Mouse (Mus musculus): ENCODE measurements around the gene Insr. TPM values are rescaled to one million over a fixed set of nuclear protein-coding genes. Genes with fewer than 3 reads are reported as not detected.
"Not testable (repeated sequence)": the region's sequence is repeated elsewhere in the genome, so short reads cannot be mapped to it uniquely, and the experiment has no call there.

Gene Insr
- polyA plus RNA-seq, 1 experiment from 2014 or later: 37.9 TPM

DNA sequence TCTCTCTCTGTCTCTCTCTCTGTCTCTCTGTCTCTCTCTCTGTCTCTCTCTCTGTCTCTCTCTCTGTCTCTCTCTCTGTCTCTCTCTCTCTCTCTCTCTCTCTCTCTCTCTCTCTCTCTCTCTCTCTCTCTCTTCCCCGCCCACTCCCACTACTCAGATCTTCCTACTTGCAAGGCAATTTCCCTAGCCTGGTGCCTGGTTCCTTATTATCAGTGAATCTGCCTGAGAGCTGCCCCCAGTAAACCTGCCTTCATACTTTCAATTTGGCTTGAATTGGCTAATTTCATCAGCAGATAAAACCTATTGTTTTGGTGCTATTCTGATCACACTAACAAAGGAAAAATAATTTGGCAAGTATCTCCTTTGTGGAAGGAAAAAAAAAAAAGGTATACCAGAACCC, 34.0 kb upstream of the Insr start:
- not testable (repeated sequence) for H3K27me3 ChIP-seq (ENCODE audit: control insufficient read depth, insufficient read depth, low read length); H3K4me1 ChIP-seq (ENCODE audit: control insufficient read depth, insufficient read depth, low read length); H3K9ac ChIP-seq (ENCODE audit: low read length); H3K27ac ChIP-seq (replicated peaks; ENCODE audit: low read depth, low read length); H3K4me3 ChIP-seq (ENCODE audit: low read depth, low read length); H3K36me3 ChIP-seq (ENCODE audit: control insufficient read depth, insufficient read depth, low read length); DNase-seq (ENCODE audit: low spot score); H3K9me3 ChIP-seq (ENCODE audit: control insufficient read depth, low read length); H3K4me2 ChIP-seq (ENCODE audit: low read depth, severe bottlenecking); ATAC-seq (ENCODE audit: insufficient number of reproducible peaks, low FRiP score, low TSS enrichment, low read depth)
- WGBS: 73% methylated on average over 1 of the region's 1 CpGs

DNA sequence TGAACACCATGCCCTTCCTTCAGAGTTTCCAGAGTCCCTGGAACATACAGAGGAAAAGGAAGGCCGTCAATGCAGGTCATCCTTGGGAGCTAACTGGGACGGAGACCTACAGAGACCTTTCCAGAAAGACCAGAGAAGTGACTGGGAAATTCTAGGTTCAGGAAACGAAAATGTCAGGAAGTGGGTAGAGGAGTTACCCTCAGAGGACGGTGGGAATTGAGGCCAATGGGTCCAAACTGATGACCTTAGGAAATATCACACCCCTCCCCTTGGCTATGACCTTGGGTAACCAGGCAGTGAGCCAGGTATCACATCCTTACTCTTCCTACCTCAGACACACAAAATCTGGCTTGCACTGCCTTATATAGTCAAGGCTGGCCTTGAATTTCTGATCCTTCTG, 32.1 kb upstream of the Insr start:
- Histone ChIP-seq H3K9me3 (ENCODE audit: control insufficient read depth, low read length) (no peaks in the 10 kb centered on the region), H3K36me3 (ENCODE audit: control insufficient read depth, insufficient read depth, low read length) (no peaks in the 10 kb centered on the region), H3K27ac (replicated peaks; ENCODE audit: low read depth, low read length) (no peak overlapping the region), H3K4me1 (ENCODE audit: control insufficient read depth, insufficient read depth, low read length) (no peaks in the 10 kb centered on the region), H3K27me3 (ENCODE audit: control insufficient read depth, insufficient read depth, low read length) (no peaks in the 10 kb centered on the region), H3K4me3 (ENCODE audit: low read depth, low read length) (no peak overlapping the region), H3K9ac (ENCODE audit: low read length) (no peak overlapping the region), H3K4me2 (ENCODE audit: low read depth, severe bottlenecking) (no peak overlapping the region)
- ATAC-seq (ENCODE audit: insufficient number of reproducible peaks, low FRiP score, low TSS enrichment, low read depth) (no peak), DNase-seq (ENCODE audit: low spot score) (no peak)
- 78% methylated on average over 4 of the region's 4 CpGs for WGBS

DNA sequence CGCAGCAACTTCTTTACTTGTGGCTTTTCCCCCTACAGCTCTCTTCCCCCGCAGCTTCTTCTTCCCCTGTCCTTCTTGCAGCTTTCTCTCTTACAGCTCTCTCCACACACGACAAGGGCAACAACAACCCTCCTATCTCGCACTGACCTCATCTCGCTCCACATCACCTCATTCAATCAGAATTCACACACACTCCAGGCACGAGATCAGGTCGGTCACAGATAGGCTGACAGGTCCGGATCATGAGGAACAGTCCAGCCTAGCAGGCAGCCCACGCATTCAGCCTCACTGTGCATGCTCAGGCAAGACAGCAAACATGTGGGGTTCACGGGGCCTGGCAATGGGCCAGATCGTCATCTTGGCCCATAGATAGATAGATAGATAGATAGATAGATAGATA, 30.2 kb upstream of the Insr start:
- DNase-seq (ENCODE audit: low spot score) (no peak), ATAC-seq (ENCODE audit: insufficient number of reproducible peaks, low FRiP score, low TSS enrichment, low read depth) (no peak)
- Histone ChIP-seq H3K27ac (replicated peaks; ENCODE audit: low read depth, low read length) (no peak overlapping the region), H3K27me3 (ENCODE audit: control insufficient read depth, insufficient read depth, low read length) (no peaks in the 10 kb centered on the region), H3K4me3 (ENCODE audit: low read depth, low read length) (no peak overlapping the region), H3K4me1 (ENCODE audit: control insufficient read depth, insufficient read depth, low read length) (no peaks in the 10 kb centered on the region), H3K9me3 (ENCODE audit: control insufficient read depth, low read length) (0 out of 2 replicates have a peak, but pooled peaks cover 2% of the 10 kb centered on the region), H3K9ac (ENCODE audit: low read length) (no peak overlapping the region), H3K4me2 (ENCODE audit: low read depth, severe bottlenecking) (no peak overlapping the region), H3K36me3 (ENCODE audit: control insufficient read depth, insufficient read depth, low read length) (no peaks in the 10 kb centered on the region)
- WGBS: 92% methylated on average over 11 of the region's 11 CpGs

DNA sequence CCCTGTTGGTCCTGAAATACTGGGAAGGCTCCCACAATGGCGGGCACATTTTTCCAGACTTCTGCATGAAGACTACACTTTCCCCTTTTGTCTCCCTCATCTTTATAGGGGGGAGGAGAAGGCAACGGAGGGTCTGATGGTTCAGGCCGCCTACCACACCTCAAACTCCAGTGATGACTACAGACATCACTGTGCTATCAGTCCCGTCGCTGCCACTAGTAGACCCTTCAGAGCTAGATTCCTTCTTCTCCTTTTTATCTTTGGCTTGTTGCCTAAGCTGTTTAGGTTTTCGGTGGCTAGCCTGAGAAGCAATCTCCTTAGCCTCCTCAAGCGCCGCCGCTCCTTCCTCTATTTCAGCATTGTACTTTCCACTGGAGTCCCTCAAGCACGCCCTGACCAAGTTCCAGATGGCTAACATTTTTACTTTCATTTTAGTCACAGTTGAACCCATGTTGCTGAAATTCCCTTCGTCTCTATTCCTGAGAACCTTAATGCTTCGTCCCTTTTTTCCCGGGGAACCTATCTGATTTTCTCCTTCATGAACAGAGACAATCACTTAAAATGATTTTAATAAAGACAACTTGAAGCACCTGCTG, 28.9 kb upstream of the Insr start:
- DNase-seq (ENCODE audit: low spot score); H3K9me3 ChIP-seq (ENCODE audit: control insufficient read depth, low read length); H3K36me3 ChIP-seq (ENCODE audit: control insufficient read depth, insufficient read depth, low read length); ATAC-seq (ENCODE audit: insufficient number of reproducible peaks, low FRiP score, low TSS enrichment, low read depth); H3K27me3 ChIP-seq (ENCODE audit: control insufficient read depth, insufficient read depth, low read length); H3K4me3 ChIP-seq (ENCODE audit: low read depth, low read length); H3K4me2 ChIP-seq (ENCODE audit: low read depth, severe bottlenecking); H3K27ac ChIP-seq (replicated peaks; ENCODE audit: low read depth, low read length); H3K9ac ChIP-seq (ENCODE audit: low read length); H3K4me1 ChIP-seq (ENCODE audit: control insufficient read depth, insufficient read depth, low read length): not testable (repeated sequence)
- 90% methylated on average over 13 of the region's 13 CpGs for WGBS

DNA sequence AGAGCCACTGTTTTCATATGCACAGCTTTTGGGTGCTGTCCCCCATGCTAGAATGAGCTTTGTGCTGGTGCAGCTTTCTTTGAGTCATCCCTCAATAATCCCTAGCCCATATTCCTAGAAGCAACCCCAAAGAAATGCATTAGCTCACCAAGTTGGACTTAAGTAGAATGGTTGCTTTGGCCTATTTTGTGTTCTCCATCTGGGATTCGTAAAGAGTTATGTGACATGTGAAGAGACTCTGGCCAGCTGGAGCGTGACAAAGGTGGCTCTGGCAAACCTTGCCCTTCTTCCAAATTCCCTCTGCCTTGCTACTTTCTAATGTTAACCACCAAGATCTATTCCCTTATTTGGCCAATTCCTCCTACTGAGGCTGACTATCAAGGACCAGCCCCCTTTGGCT, 22.7 kb upstream of the Insr start:
- Histone ChIP-seq H3K4me1 (ENCODE audit: control insufficient read depth, insufficient read depth, low read length) (no peaks in the 10 kb centered on the region), H3K36me3 (ENCODE audit: control insufficient read depth, insufficient read depth, low read length) (no peaks in the 10 kb centered on the region), H3K27me3 (ENCODE audit: control insufficient read depth, insufficient read depth, low read length) (no peaks in the 10 kb centered on the region), H3K4me2 (ENCODE audit: low read depth, severe bottlenecking) (no peak overlapping the region), H3K4me3 (ENCODE audit: low read depth, low read length) (no peak overlapping the region), H3K9ac (ENCODE audit: low read length) (no peak overlapping the region), H3K27ac (replicated peaks; ENCODE audit: low read depth, low read length) (no peak overlapping the region), H3K9me3 (ENCODE audit: control insufficient read depth, low read length) (0 out of 2 replicates have a peak, but pooled peaks cover 2% of the 10 kb centered on the region)
- WGBS: 81% methylated on average over 2 of the region's 2 CpGs
- DNase-seq (ENCODE audit: low spot score) (no peak), ATAC-seq (ENCODE audit: insufficient number of reproducible peaks, low FRiP score, low TSS enrichment, low read depth) (no peak)

DNA sequence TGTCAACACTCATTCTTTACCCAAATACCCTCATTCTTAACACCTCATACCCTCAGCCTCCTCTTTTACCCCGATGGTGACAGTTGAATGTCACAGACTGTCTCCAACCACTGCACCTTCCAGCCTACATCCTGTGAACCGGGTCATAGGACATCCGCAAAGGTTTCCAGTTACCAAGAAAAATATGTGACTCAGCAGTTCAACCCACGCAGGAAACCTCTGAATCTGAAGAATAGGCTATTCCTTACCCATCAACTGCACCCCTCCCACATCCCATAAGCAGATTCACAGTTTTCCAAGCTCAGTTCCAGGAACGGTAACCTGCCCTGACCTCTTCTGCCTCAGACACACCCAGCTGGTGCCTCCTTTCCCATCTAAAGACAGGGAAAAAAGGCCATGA, 19.9 kb upstream of the Insr start:
- H3K36me3 ChIP-seq (ENCODE audit: control insufficient read depth, insufficient read depth, low read length): no peaks in the 10 kb centered on the region
- WGBS: 86% methylated on average over 5 of the region's 5 CpGs

DNA sequence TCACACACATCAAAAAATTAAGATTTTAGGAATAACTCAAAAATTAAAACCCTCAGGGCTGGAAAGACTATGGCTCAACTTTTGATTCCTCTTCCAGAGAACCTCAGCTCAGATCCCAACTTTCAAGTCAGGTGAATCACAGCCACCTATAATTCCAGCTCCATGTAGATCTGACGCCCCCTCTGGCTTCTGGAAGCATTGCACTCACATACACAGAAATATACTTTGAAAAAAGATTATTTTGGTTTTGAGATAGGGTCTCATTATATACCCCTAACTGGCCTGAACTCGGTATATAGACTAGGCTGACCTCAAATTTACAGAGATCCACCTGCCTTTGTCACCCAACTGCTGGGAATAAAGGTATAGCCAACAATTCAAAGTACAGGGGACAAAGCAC, 6.4 kb upstream of the Insr start:
- WGBS: 49% methylated on average over 2 of the region's 2 CpGs
- Histone ChIP-seq H3K27ac (replicated peaks; ENCODE audit: low read depth, low read length) (no peak overlapping the region), H3K9ac (ENCODE audit: low read length) (no peak overlapping the region), H3K36me3 (ENCODE audit: control insufficient read depth, insufficient read depth, low read length) (no peaks in the 10 kb centered on the region), H3K27me3 (ENCODE audit: control insufficient read depth, insufficient read depth, low read length) (no peaks in the 10 kb centered on the region), H3K9me3 (ENCODE audit: control insufficient read depth, low read length) (no peaks in the 10 kb centered on the region; the same call in 1 of the 2 replicates), H3K4me2 (ENCODE audit: low read depth, severe bottlenecking) (no peak overlapping the region), H3K4me1 (ENCODE audit: control insufficient read depth, insufficient read depth, low read length) (no peaks in the 10 kb centered on the region), H3K4me3 (ENCODE audit: low read depth, low read length) (no peak overlapping the region)
- peak; percentile 18 for DNase-seq (ENCODE audit: low spot score)
- no peak for ATAC-seq (ENCODE audit: insufficient number of reproducible peaks, low FRiP score, low TSS enrichment, low read depth)

More for the DNA sequence above, 19.9 kb upstream of the Insr start:
- Histone ChIP-seq H3K9me3 (ENCODE audit: control insufficient read depth, low read length) (no peaks in the 10 kb centered on the region), H3K4me3 (ENCODE audit: low read depth, low read length) (no peak overlapping the region), H3K4me1 (ENCODE audit: control insufficient read depth, insufficient read depth, low read length) (no peaks in the 10 kb centered on the region), H3K4me2 (ENCODE audit: low read depth, severe bottlenecking) (no peak overlapping the region), H3K27me3 (ENCODE audit: control insufficient read depth, insufficient read depth, low read length) (no peaks in the 10 kb centered on the region), H3K9ac (ENCODE audit: low read length) (no peak overlapping the region), H3K27ac (replicated peaks; ENCODE audit: low read depth, low read length) (no peak overlapping the region)
- no peak for DNase-seq (ENCODE audit: low spot score)
- no peak for ATAC-seq (ENCODE audit: insufficient number of reproducible peaks, low FRiP score, low TSS enrichment, low read depth)

DNA sequence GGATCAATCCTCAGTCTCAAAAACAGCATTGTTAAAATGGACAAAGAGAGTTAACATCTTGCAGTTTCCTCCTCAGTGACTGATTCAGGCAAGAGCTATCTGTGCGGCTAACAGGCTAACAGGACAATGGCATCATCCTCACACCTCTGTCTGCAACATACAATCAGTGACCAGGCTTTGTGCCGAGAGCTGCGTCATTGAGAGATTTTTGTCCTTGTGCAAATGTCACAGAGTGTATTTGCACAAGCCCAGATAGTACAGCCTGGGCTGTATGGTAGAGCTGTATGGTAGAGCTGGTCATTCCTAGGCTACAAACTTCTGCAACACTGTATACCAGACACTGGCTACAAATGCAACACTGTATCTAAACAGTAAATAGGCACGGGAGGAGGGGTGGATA, 5.2 kb upstream of the Insr start:
- ATAC-seq (ENCODE audit: insufficient number of reproducible peaks, low FRiP score, low TSS enrichment, low read depth): no peak
- no peak for DNase-seq (ENCODE audit: low spot score)
- Histone ChIP-seq H3K27me3 (ENCODE audit: control insufficient read depth, insufficient read depth, low read length) (no peaks in the 10 kb centered on the region), H3K4me2 (ENCODE audit: low read depth, severe bottlenecking) (no peak overlapping the region), H3K4me3 (ENCODE audit: low read depth, low read length) (no peak overlapping the region), H3K4me1 (ENCODE audit: control insufficient read depth, insufficient read depth, low read length) (no peaks in the 10 kb centered on the region), H3K9me3 (ENCODE audit: control insufficient read depth, low read length) (no peaks in the 10 kb centered on the region; the same call in 1 of the 2 replicates), H3K36me3 (ENCODE audit: control insufficient read depth, insufficient read depth, low read length) (no peaks in the 10 kb centered on the region), H3K9ac (ENCODE audit: low read length) (no peak overlapping the region), H3K27ac (replicated peaks; ENCODE audit: low read depth, low read length) (no peak overlapping the region)
- WGBS: 87% methylated on average over 4 of the region's 4 CpGs

DNA sequence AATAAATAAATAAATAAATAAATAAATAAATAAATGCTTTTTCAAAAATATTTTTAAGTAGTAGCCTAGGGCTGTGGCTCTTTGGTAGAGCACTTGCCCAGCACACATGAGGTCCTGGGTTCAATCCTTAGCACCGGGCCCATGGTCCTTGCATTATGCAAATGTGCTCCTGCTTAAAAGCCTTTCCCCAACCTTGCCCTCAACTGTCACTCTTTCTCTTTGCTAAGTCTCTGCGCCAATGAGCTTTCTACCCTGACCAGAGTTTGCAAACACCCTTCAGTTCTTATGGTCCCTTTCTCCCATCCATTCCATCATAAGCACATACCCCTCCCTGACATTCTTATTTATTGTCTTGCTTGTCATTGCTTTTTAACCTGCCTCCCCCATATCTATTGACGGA, 1.9 kb upstream of the Insr start:
- H3K4me2 ChIP-seq (ENCODE audit: low read depth, severe bottlenecking): no peak overlapping the region
- H3K27me3 ChIP-seq (ENCODE audit: control insufficient read depth, insufficient read depth, low read length): no peaks in the 10 kb centered on the region
- 89% methylated on average over 3 of the region's 3 CpGs for WGBS
- H3K4me1 ChIP-seq (ENCODE audit: control insufficient read depth, insufficient read depth, low read length): peaks cover 4% of the 10 kb centered on the region
- H3K36me3 ChIP-seq (ENCODE audit: control insufficient read depth, insufficient read depth, low read length): no peaks in the 10 kb centered on the region
- no peaks in the 10 kb centered on the region; the same call in 1 of the 2 replicates for H3K9me3 ChIP-seq (ENCODE audit: control insufficient read depth, low read length)
- no peak for DNase-seq (ENCODE audit: low spot score)
- no peak for ATAC-seq (ENCODE audit: insufficient number of reproducible peaks, low FRiP score, low TSS enrichment, low read depth)
- no peak overlapping the region for H3K9ac ChIP-seq (ENCODE audit: low read length)
- no peak overlapping the region for H3K4me3 ChIP-seq (ENCODE audit: low read depth, low read length)
- H3K27ac ChIP-seq (replicated peaks; ENCODE audit: low read depth, low read length): no peak overlapping the region
